8 mouse cellular contexts compared by ENCODE assay signal in the genomic region with DNA sequence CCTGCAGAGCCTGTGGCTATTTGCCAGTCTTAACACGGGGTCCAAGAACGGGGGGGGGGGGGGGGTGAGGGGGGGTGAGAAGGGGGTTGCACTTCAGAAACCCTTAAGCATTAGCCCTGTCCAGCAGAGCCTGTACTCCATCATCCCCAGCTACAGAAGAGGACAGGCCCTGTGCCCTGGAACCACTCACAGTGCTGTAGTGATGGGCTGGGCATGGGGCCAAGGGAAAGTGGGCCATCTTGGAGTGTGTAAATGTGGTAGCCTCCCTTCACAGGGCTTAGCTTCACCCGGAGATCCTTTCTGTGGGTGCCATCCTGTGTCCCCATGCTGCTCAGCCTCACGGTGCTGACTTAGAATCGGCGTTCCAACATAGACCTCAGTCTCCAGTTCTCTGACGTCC. TPM values are rescaled to one million over a fixed set of nuclear protein-coding genes. Genes with fewer than 3 reads are reported as not detected.
A peak's percentile ranks its signal among the peaks of the same experiment; 100 is the strongest.
DNase-seq lines count a peak whose midpoint lies in the region; ATAC-seq lines count a peak whose summit lies in the region.

No protein-coding gene starts in this region.

- no peak for DNase-seq in frontal cortex, postnatal 25 days (ENCODE audit: low spot score in 2 of 2)
- peak; percentile 12 for DNase-seq in right cerebral cortex, adult 18-20 months
- DNase-seq in right cerebral cortex, adult 2 months (ENCODE audit: low spot score in 2 of 2), result no peak
- peak; percentile 40 for DNase-seq in heart, postnatal 25 days (ENCODE audit: low spot score)
- no peak for DNase-seq in T-cell, adult 2 months (ENCODE audit: low spot score)

- H3K27ac ChIP-seq in stomach, embryonic 14.5 days (ENCODE audit: low read length), result no peak overlapping the region

- no peaks in the 10 kb centered on the region for H3K9me3 ChIP-seq in stomach, embryonic 14.5 days (ENCODE audit: control insufficient read depth, low read depth, low read length)

- H3K27me3 ChIP-seq in stomach, embryonic 14.5 days (ENCODE audit: control insufficient read depth, insufficient read depth, low read length), result no peaks in the 10 kb centered on the region

- no peak overlapping the region for H3K9ac ChIP-seq in stomach, embryonic 14.5 days (replicated peaks; ENCODE audit: low read depth, low read length)

- intact Hi-C loops in heart, postnatal 25 days (cut with DNase I), result no loop called here

- H3K4me2 ChIP-seq in stomach, embryonic 14.5 days (replicated peaks; ENCODE audit: low read depth, low read length), result no peak overlapping the region

- no peak overlapping the region for H3K4me3 ChIP-seq in stomach, embryonic 14.5 days (ENCODE audit: low read depth, low read length)

- peaks cover 5% of the 10 kb centered on the region for H3K36me3 ChIP-seq in stomach, embryonic 14.5 days (ENCODE audit: control insufficient read depth, insufficient read depth, low read length)

- 0 out of 2 replicates have a peak, but pooled peaks have one; percentile 29 for ATAC-seq in frontal cortex, adult (ENCODE audit: low TSS enrichment)
- peak; percentile 35; the same call in 1 of the 2 replicates for ATAC-seq in stomach, embryonic 14.5 days (ENCODE audit: insufficient number of reproducible peaks, insufficient read depth, low FRiP score, low read depth)
- no peak for ATAC-seq in erythroblast, adult 5-6 weeks (replicated peaks; ENCODE audit: low FRiP score, poor library complexity, severe bottlenecking)

- 64% methylated on average over 7 of the region's 7 CpGs for WGBS in stomach, embryonic 14.5 days

- peaks cover 25% of the 10 kb centered on the region; the same call in 1 of the 2 replicates for H3K4me1 ChIP-seq in stomach, embryonic 14.5 days (ENCODE audit: control insufficient read depth, insufficient read depth, low read length)

RNA-seq across cellular contexts. Expression of a gene that starts 24.9 kb away (rescaled TPM):
- total RNA-seq in heart, postnatal 25 days (2021), result 10 to 100 TPM; 23.3 to 27.2 TPM
- 13.9 and 18.3 TPM in 2 replicates for polyA plus RNA-seq in stomach, embryonic 14.5 days (2014; fragmentation: Nextera tagmentation; extraction: Ambion mirVana)
- 14.2 and 22.1 TPM in 2 replicates for total RNA-seq in erythroblast, adult 5-6 weeks (2015; ENCODE audit: low replicate concordance)
- 7.4 and 14.2 TPM in 2 replicates for total RNA-seq in erythroblast, adult 5-6 weeks (2017; ENCODE audit: low replicate concordance)

RNA-seq across cellular contexts. Expression of a gene that starts 32.9 kb away (rescaled TPM):
- 1 to 10 TPM; 1.8 to 2.6 TPM for total RNA-seq in heart, postnatal 25 days (2021)
- 8.7 and 8.9 TPM in 2 replicates for polyA plus RNA-seq in stomach, embryonic 14.5 days (2014; fragmentation: Nextera tagmentation; extraction: Ambion mirVana)
- 0.42 and 2.1 TPM in 2 replicates for total RNA-seq in erythroblast, adult 5-6 weeks (2015; ENCODE audit: low replicate concordance)
- total RNA-seq in erythroblast, adult 5-6 weeks (2017; ENCODE audit: low replicate concordance), result 2.0 and 4.3 TPM in 2 replicates

Comparison
In these comparisons a context has a peak if more than half of its experiments do, and no peak if none do; other contexts are left out.
1. DNase-seq: peak in right cerebral cortex, adult 18-20 months (single experiment) and heart, postnatal 25 days (single experiment); none in frontal cortex, postnatal 25 days (0 of 2), right cerebral cortex, adult 2 months (0 of 2) and T-cell, adult 2 months (single experiment).